In the genomic region with DNA sequence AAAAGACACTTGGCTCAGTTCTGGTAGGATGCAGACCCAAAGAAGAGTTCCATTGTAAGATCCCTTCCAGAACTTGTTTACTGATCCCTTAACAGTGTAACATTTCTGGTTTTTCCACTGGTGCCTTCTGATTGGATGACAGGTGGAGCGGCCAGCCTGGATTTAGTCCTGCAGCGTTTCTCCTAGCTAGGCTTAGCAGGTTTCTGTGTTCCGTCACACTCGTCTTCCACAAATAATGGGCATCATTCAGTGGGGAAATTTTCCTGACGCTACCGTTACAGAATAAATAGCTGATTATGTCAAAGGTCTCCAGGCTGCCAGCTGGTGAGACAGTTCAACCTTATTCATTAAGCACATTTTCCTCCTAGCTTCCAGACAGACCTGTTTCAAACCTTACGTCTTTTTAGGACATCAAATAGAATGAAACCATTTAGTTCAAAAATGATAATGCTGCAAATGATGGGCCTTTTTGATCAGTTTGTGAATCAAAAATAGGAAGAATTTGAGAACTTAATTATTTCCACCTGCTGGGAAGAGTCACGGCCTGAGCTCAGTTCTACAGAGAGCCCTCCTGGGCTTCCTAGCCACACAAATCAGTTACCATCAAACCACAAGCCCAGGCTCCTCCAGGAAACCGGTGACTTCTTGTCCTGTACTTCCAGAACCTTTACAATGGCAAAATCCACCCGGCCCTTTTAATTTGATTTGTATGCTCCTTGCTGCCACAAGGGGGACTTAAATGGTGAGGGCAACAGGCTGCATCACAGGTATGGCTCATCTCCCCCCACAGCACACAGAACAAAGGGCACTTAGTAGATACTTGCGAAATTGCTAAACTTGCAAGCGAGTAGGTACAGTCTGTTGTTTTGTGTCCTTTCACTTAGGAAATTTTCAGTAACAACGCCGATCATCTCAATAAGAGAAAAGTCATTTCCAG, we compare ENCODE assay signal across 7 mouse cellular contexts.
A peak's percentile ranks its signal among the peaks of the same experiment; 100 is the strongest.
DNase-seq lines count a peak whose midpoint lies in the region; ATAC-seq and TF ChIP-seq lines count a peak whose summit lies in the region.

No protein-coding gene starts in this region.

- H3K36me3 ChIP-seq in testis, adult 2 months (ENCODE audit: control insufficient read depth, insufficient read depth, low read length), result no peaks in the 10 kb centered on the region
- no peaks in the 10 kb centered on the region for H3K36me3 ChIP-seq in kidney, embryonic 16.5 days (ENCODE audit: insufficient read depth, low read length)
- H3K36me3 ChIP-seq in megakaryocyte, embryonic 14.5 days (replicated peaks; ENCODE audit: low read length), result no peaks in the 10 kb centered on the region
- no peaks in the 10 kb centered on the region for H3K36me3 ChIP-seq in forebrain, embryonic 13.5 days (ENCODE audit: poor library complexity, severe bottlenecking)

- ATAC-seq in common myeloid progenitor, adult 5-6 weeks (replicated peaks; ENCODE audit: low read depth, poor library complexity, severe bottlenecking), result peak; percentile 56
- no peak for ATAC-seq in kidney, embryonic 16.5 days (ENCODE audit: low FRiP score, low TSS enrichment)
- no peak for ATAC-seq in forebrain, embryonic 13.5 days

- no peak overlapping the region for H3K27ac ChIP-seq in testis, adult 2 months (ENCODE audit: control insufficient read depth, insufficient read depth, low read depth, low read length)
- H3K27ac ChIP-seq in kidney, embryonic 16.5 days (ENCODE audit: low read length), result no peak overlapping the region
- H3K27ac ChIP-seq in forebrain, embryonic 13.5 days, result no peak overlapping the region

- H3K9me3 ChIP-seq in kidney, embryonic 16.5 days (ENCODE audit: low read length), result no peaks in the 10 kb centered on the region
- H3K9me3 ChIP-seq in megakaryocyte, embryonic 14.5 days, result no peaks in the 10 kb centered on the region; the same call in 1 of the 2 replicates
- H3K9me3 ChIP-seq in forebrain, embryonic 13.5 days (replicated peaks), result no peaks in the 10 kb centered on the region

- no peak for TF ChIP-seq POLR2A in testis, adult 2 months (IDR thresholded peaks at IDR 0.05; ENCODE audit: control insufficient read depth, low read depth, low read length)

- H3K4me1 ChIP-seq in testis, adult 2 months (ENCODE audit: control insufficient read depth, insufficient read depth, low read length), result peaks cover 9% of the 10 kb centered on the region; the same call in 1 of the 2 replicates
- H3K4me1 ChIP-seq in kidney, embryonic 16.5 days (ENCODE audit: insufficient read depth, low read length), result peaks cover 29% of the 10 kb centered on the region
- H3K4me1 ChIP-seq in megakaryocyte, embryonic 14.5 days, result peaks cover 27% of the 10 kb centered on the region
- H3K4me1 ChIP-seq in forebrain, embryonic 13.5 days, result peaks cover 26% of the 10 kb centered on the region

- TF ChIP-seq CTCF in testis, adult 2 months (IDR thresholded peaks at IDR 0.05; ENCODE audit: control insufficient read depth, insufficient read depth, insufficient replicate concordance, low read depth, low read length), result 0 out of 2 replicates have a peak, but pooled peaks have one; percentile 20

- peak overlapping the region; percentile 76 for H3K4me2 ChIP-seq in kidney, embryonic 16.5 days (replicated peaks; ENCODE audit: low read depth, low read length)
- no peak overlapping the region for H3K4me2 ChIP-seq in forebrain, embryonic 13.5 days

- H3K27me3 ChIP-seq in testis, adult 2 months (ENCODE audit: control insufficient read depth, insufficient read depth, low read length), result peaks cover 6% of the 10 kb centered on the region
- H3K27me3 ChIP-seq in kidney, embryonic 16.5 days (ENCODE audit: insufficient read depth, low read length), result peaks cover 62% of the 10 kb centered on the region
- peaks cover 96% of the 10 kb centered on the region for H3K27me3 ChIP-seq in megakaryocyte, embryonic 14.5 days (replicated peaks)
- peaks cover 74% of the 10 kb centered on the region for H3K27me3 ChIP-seq in forebrain, embryonic 13.5 days

- DNase-seq in testis, postnatal 10 days (ENCODE audit: low spot score), result no peak
- no peak for DNase-seq in frontal cortex, postnatal 10 days (ENCODE audit: low spot score in 2 of 2)

- 21% methylated on average over 14 of the region's 14 CpGs for WGBS in kidney, embryonic 16.5 days
- 15% methylated on average over 14 of the region's 14 CpGs for WGBS in forebrain, embryonic 13.5 days

- no peak overlapping the region for H3K9ac ChIP-seq in kidney, embryonic 16.5 days (replicated peaks; ENCODE audit: low read length)
- no peak overlapping the region for H3K9ac ChIP-seq in forebrain, embryonic 13.5 days

- H3K4me3 ChIP-seq in testis, adult 2 months (ENCODE audit: control insufficient read depth, low read depth, low read length), result no peak overlapping the region
- peak overlapping the region; percentile 73; the same call in 1 of the 2 replicates for H3K4me3 ChIP-seq in kidney, embryonic 16.5 days (ENCODE audit: low read length)
- peak overlapping the region; percentile 75 for H3K4me3 ChIP-seq in megakaryocyte, embryonic 14.5 days (replicated peaks)
- H3K4me3 ChIP-seq in forebrain, embryonic 13.5 days, result no peak overlapping the region

Comparison
In these comparisons a context has a peak if more than half of its experiments do, and no peak if none do; other contexts are left out.
1. H3K4me3 ChIP-seq: peak in kidney, embryonic 16.5 days (single experiment) and megakaryocyte, embryonic 14.5 days (single experiment); none in testis, adult 2 months (single experiment) and forebrain, embryonic 13.5 days (single experiment).